In the genomic region with DNA sequence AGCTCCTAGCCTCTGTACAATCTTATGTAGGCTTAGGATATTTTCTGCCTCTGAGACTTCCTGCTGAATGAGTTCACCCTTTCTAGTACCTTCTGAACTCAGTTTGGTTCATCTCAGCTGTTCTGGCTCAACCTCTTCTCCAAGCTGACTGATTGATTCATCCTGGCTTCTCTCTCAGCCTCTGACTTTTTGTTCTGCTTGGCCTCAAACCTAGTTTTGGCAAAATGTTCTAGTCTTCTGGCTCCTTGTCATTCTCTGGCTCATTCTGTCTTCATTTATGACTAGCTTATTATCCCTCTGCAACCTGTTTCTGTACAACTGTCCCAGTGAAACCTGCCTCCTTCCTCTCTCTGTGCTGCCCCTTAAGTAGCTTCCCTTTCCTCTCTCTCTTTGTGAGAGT, we compare ENCODE assay signal across 28 mouse cellular contexts. TPM values are rescaled to one million over a fixed set of nuclear protein-coding genes. Genes with fewer than 3 reads are reported as not detected.
DNase-seq lines count a peak whose midpoint lies in the region; ATAC-seq lines count a peak whose summit lies in the region.
"Had no signal": no experiment of that assay in that cellular context is flagged by ENCODE, and none has a peak within 500 bp of the region (broad histone marks: within the 10 kb centered on the region; RNA-seq: fewer than 3 reads in every experiment).

No protein-coding gene starts in this region.

- H3K4me2 ChIP-seq in heart, embryonic 11.5 days: no peak overlapping the region
- no peak overlapping the region for H3K4me2 ChIP-seq in midbrain, embryonic 11.5 days
- no peak overlapping the region for H3K4me2 ChIP-seq in hindbrain, embryonic 12.5 days (replicated peaks)
- H3K4me2 ChIP-seq: embryonic facial prominence, embryonic 13.5 days; embryonic facial prominence, embryonic 15.5 days; forebrain, embryonic 12.5 days had no signal

- no peak overlapping the region for H3K4me3 ChIP-seq in heart, embryonic 11.5 days (ENCODE audit: low read depth, low read length)
- H3K4me3 ChIP-seq in midbrain, embryonic 11.5 days (ENCODE audit: low read depth, low read length): no peak overlapping the region
- no peak overlapping the region for H3K4me3 ChIP-seq in midbrain, embryonic 10.5 days
- no peak overlapping the region for H3K4me3 ChIP-seq in hindbrain, embryonic 12.5 days
- H3K4me3 ChIP-seq: embryonic facial prominence, embryonic 13.5 days; embryonic facial prominence, embryonic 15.5 days; erythroblast, embryonic 14.5 days; forebrain, embryonic 10.5 days; forebrain, embryonic 12.5 days had no signal

- H3K36me3 ChIP-seq in heart, embryonic 11.5 days (ENCODE audit: control insufficient read depth, insufficient read depth, low read length): no peaks in the 10 kb centered on the region
- peaks cover 4% of the 10 kb centered on the region; the same call in 1 of the 2 replicates for H3K36me3 ChIP-seq in midbrain, embryonic 11.5 days (ENCODE audit: control insufficient read depth, insufficient read depth, low read length)
- H3K36me3 ChIP-seq in midbrain, embryonic 10.5 days: peaks cover 16% of the 10 kb centered on the region
- peaks cover 11% of the 10 kb centered on the region; the same call in 1 of the 2 replicates for H3K36me3 ChIP-seq in hindbrain, embryonic 12.5 days
- H3K36me3 ChIP-seq: embryonic facial prominence, embryonic 15.5 days had no signal

- no peaks in the 10 kb centered on the region for H3K4me1 ChIP-seq in heart, embryonic 11.5 days (ENCODE audit: control insufficient read depth, insufficient read depth, low read length)
- no peaks in the 10 kb centered on the region for H3K4me1 ChIP-seq in midbrain, embryonic 11.5 days (ENCODE audit: control insufficient read depth, insufficient read depth, low read length)
- no peaks in the 10 kb centered on the region for H3K4me1 ChIP-seq in midbrain, embryonic 10.5 days
- no peaks in the 10 kb centered on the region for H3K4me1 ChIP-seq in hindbrain, embryonic 12.5 days
- H3K4me1 ChIP-seq: embryonic facial prominence, embryonic 13.5 days; embryonic facial prominence, embryonic 15.5 days had no signal

- intact Hi-C loops in heart, postnatal 10 days (cut with DNase I): no loop called here

- DNase-seq in heart, adult 18-20 months: peak; percentile 21 to 55
- DNase-seq in heart, postnatal 10 days: peak; percentile 37 to 44
- DNase-seq in heart, postnatal 4 days: no peak
- peak; percentile 31 for DNase-seq in midbrain, embryonic 11.5 days (ENCODE audit: low spot score, missing footprints)
- no peak for DNase-seq in midbrain, embryonic 10.5 days (ENCODE audit: low spot score)
- DNase-seq: adrenal gland, adult 2 months; adrenal gland, postnatal 10 days; adrenal gland, postnatal 25 days; B cell, adult 2 months; cerebellum, adult 11 months; cerebellum, adult 18-20 months; cerebellum, adult 8-10 months; cerebellum, adult 9-11 months; cerebellum, postnatal 14 days; cerebellum, postnatal 36 days; embryo, embryonic 11 days had no signal

- H3K9ac ChIP-seq in heart, embryonic 11.5 days (ENCODE audit: low read depth, low read length): no peak overlapping the region
- no peak overlapping the region for H3K9ac ChIP-seq in midbrain, embryonic 11.5 days (ENCODE audit: low read length)
- H3K9ac ChIP-seq in hindbrain, embryonic 12.5 days: no peak overlapping the region
- H3K9ac ChIP-seq: embryonic facial prominence, embryonic 13.5 days; embryonic facial prominence, embryonic 15.5 days; forebrain, embryonic 12.5 days had no signal

- H3K27me3 ChIP-seq in heart, embryonic 11.5 days (ENCODE audit: control insufficient read depth, insufficient read depth, low read length): no peaks in the 10 kb centered on the region
- H3K27me3 ChIP-seq in midbrain, embryonic 11.5 days (ENCODE audit: control insufficient read depth, insufficient read depth, low read length): no peaks in the 10 kb centered on the region
- no peaks in the 10 kb centered on the region for H3K27me3 ChIP-seq in midbrain, embryonic 10.5 days (ENCODE audit: low read depth, poor library complexity, severe bottlenecking)
- H3K27me3 ChIP-seq in hindbrain, embryonic 12.5 days: no peaks in the 10 kb centered on the region
- H3K27me3 ChIP-seq: CH12.LX; embryonic facial prominence, embryonic 13.5 days; embryonic facial prominence, embryonic 15.5 days; forebrain, embryonic 12.5 days; Patski had no signal

- no peaks in the 10 kb centered on the region for H3K9me3 ChIP-seq in heart, embryonic 11.5 days (replicated peaks; ENCODE audit: control insufficient read depth, low read length)
- H3K9me3 ChIP-seq in midbrain, embryonic 11.5 days (ENCODE audit: control insufficient read depth, low read length): no peaks in the 10 kb centered on the region
- H3K9me3 ChIP-seq in midbrain, embryonic 10.5 days (replicated peaks): no peaks in the 10 kb centered on the region
- H3K9me3 ChIP-seq in hindbrain, embryonic 12.5 days (replicated peaks): no peaks in the 10 kb centered on the region
- H3K9me3 ChIP-seq: embryonic facial prominence, embryonic 13.5 days; embryonic facial prominence, embryonic 15.5 days; forebrain, embryonic 10.5 days; forebrain, embryonic 12.5 days had no signal

- ATAC-seq in heart, embryonic 11.5 days (replicated peaks; ENCODE audit: insufficient number of reproducible peaks, low FRiP score, low TSS enrichment): no peak
- ATAC-seq in midbrain, embryonic 11.5 days (ENCODE audit: low FRiP score): no peak
- ATAC-seq in hindbrain, embryonic 12.5 days (ENCODE audit: low FRiP score): no peak
- ATAC-seq: activated CD4-positive, CD25-positive, alpha-beta regulatory T cell, adult 4 months; CD4-positive, CD25-positive, alpha-beta regulatory T cell, adult 4 months; forebrain, embryonic 14.5 days; Patski had no signal

- H3K27ac ChIP-seq in heart, embryonic 11.5 days (ENCODE audit: low read depth, low read length): no peak overlapping the region
- no peak overlapping the region for H3K27ac ChIP-seq in midbrain, embryonic 11.5 days (ENCODE audit: low read depth, low read length)
- H3K27ac ChIP-seq in midbrain, embryonic 10.5 days (replicated peaks): no peak overlapping the region
- H3K27ac ChIP-seq in hindbrain, embryonic 12.5 days: no peak overlapping the region
- H3K27ac ChIP-seq: embryonic facial prominence, embryonic 13.5 days; embryonic facial prominence, embryonic 15.5 days; forebrain, embryonic 10.5 days; forebrain, embryonic 12.5 days had no signal

RNA-seq across cellular contexts. Expression of gene Scand1, which starts 6.0 kb away (rescaled TPM):
- total RNA-seq in heart, adult 18-20 months (2021): 10 to 100 TPM; 80.0 to 86.3 TPM
- 50.6 and 59.0 TPM in 2 replicates for polyA plus RNA-seq in heart, embryonic 11.5 days (2014; fragmentation: Nextera tagmentation; extraction: Ambion mirVana)
- total RNA-seq in heart, postnatal 10 days (2021): 10 to 100 TPM; 85.3 to 96.6 TPM
- total RNA-seq in heart, postnatal 4 days (2021): 10 to 100 TPM; 84.4 to 88.3 TPM
- 85.3 and 93.4 TPM in 2 replicates for polyA plus RNA-seq in midbrain, embryonic 11.5 days (2014; fragmentation: Nextera tagmentation; extraction: Ambion mirVana)
- 64.7 and 70.3 TPM in 2 replicates for polyA plus RNA-seq in midbrain, embryonic 10.5 days (2016; fragmentation: Nextera tagmentation; extraction: Ambion mirVana)
- polyA plus RNA-seq in hindbrain, embryonic 12.5 days (2016; fragmentation: Nextera tagmentation; extraction: Ambion mirVana): 121 and 126 TPM in 2 replicates

RNA-seq across cellular contexts. Expression of gene Cnbd2, which starts 6.4 kb away (rescaled TPM):
- under 1 TPM; 0.62 to 0.69 TPM for total RNA-seq in heart, adult 18-20 months (2021)
- polyA plus RNA-seq in heart, embryonic 11.5 days (2014; fragmentation: Nextera tagmentation; extraction: Ambion mirVana): 2.2 and 2.3 TPM in 2 replicates
- 1 to 10 TPM in 1 of 2 experiments, under 1 TPM in 1; 0.81 to 1.1 TPM for total RNA-seq in heart, postnatal 10 days (2021)
- 1 to 10 TPM in 1 of 2 experiments, under 1 TPM in 1; 0.88 to 1.5 TPM for total RNA-seq in heart, postnatal 4 days (2021)
- polyA plus RNA-seq in midbrain, embryonic 11.5 days (2014; fragmentation: Nextera tagmentation; extraction: Ambion mirVana): 3.3 and 4.2 TPM in 2 replicates
- polyA plus RNA-seq in midbrain, embryonic 10.5 days (2016; fragmentation: Nextera tagmentation; extraction: Ambion mirVana): 3.1 and 3.4 TPM in 2 replicates
- polyA plus RNA-seq in hindbrain, embryonic 12.5 days (2016; fragmentation: Nextera tagmentation; extraction: Ambion mirVana): 6.4 and 6.7 TPM in 2 replicates
- polyA plus RNA-seq: erythroblast, embryonic 14.5 days had no signal

Comparison
In these comparisons a context has a peak if more than half of its experiments do, and no peak if none do; other contexts are left out.
1. DNase-seq: peak in heart, adult 18-20 months (2 of 2), heart, postnatal 10 days (2 of 2) and midbrain, embryonic 11.5 days (single experiment); none in heart, postnatal 4 days (single experiment) and midbrain, embryonic 10.5 days (single experiment).